Mouse (Mus musculus): ENCODE data around the gene Memo1.

DNA sequence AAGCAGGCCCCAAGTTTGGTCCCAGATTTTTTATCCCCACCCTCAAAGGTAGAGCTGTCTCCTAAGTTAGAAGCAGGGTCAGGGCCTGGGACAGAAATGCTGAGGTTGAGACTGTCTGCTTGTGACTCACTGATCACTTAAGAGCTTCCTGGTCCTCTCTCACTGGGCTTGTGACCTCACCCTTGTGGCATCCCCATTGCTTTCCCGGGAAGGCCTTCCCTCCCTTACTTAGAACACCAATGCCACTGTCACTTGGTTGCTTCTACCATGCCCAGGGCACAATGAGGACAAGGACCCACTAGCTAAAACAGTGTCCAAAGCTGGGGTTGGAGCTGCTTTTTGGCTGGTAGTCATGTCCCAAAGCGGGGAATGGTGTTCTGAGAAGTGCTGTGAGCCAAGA is 6.7 kb downstream of the Memo1 start:
- TF ChIP-seq ZC3H11A (IDR thresholded peaks at IDR 0.05; ENCODE audit: borderline replicate concordance, low read depth, low read length) (no peak), HCFC1 (IDR thresholded peaks at IDR 0.05; ENCODE audit: borderline replicate concordance, insufficient read depth, low read length) (no peak), CHD2 (IDR thresholded peaks at IDR 0.05; ENCODE audit: low read depth, low read length) (no peak), MAFK (IDR thresholded peaks at IDR 0.05; ENCODE audit: insufficient read depth, low read depth, low read length) (no peak), ZNF384 (IDR thresholded peaks at IDR 0.05; ENCODE audit: low read depth, low read length) (no peak)

Data from ES-E14 (cell line).